ENCODE assay signal across 8 mouse cellular contexts in the genomic region with DNA sequence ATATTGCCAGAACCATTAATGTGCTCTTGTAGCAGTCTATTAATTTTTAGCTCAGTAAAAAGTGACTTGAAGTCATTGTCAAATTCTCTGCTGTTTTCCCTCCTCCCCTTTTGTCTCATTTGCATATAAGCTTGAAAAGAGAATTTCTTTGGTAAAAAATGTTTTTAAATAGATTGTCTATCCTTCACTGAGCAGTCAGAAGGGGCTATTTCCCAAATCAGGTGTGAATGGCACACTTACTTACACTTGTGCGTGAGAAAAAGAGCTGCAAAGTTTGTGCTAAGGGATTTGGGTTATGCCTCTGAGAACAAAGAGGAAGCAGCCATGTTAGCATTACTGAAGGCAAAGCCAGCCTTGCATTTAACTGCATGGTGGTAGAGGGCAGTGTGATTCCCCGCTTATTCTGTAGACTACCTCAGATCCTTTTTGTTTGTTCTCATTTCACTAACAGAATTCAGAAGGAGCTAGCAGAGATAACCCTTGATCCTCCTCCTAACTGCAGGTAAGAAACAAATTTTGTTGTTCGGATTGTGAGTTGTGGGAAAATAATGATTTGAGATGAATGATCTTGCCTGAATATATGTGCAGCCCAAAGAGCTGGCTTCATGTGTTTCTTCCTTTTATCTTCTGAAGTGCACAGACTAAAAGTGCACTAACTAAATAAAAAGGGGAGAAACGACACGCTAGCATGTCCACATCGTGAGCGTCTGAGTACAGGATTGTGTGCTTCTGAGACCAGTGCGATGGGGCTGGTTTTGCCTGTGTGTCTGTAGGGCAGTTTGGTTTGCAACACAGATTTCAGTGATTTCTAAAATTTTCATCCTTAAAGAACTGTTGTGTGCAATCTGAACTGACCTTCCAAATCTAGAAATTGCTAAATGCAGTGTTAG. TPM values are rescaled to one million over a fixed set of nuclear protein-coding genes. Genes with fewer than 3 reads are reported as not detected.
DNase-seq lines count a peak whose midpoint lies in the region; ATAC-seq and TF ChIP-seq lines count a peak whose summit lies in the region.

No protein-coding gene starts in this region.

- no peak for ATAC-seq in hindbrain, embryonic 14.5 days (ENCODE audit: low FRiP score)
- ATAC-seq in liver, postnatal 0 days, result no peak
- ATAC-seq in neural tube, embryonic 14.5 days (ENCODE audit: low read depth), result no peak

- H3K9me3 ChIP-seq in hindbrain, embryonic 14.5 days (ENCODE audit: control insufficient read depth, low read length), result no peaks in the 10 kb centered on the region
- no peaks in the 10 kb centered on the region for H3K9me3 ChIP-seq in liver, postnatal 0 days (ENCODE audit: low read length)
- H3K9me3 ChIP-seq in neural tube, embryonic 14.5 days (ENCODE audit: control insufficient read depth, low read length), result no peaks in the 10 kb centered on the region

- H3K36me3 ChIP-seq in hindbrain, embryonic 14.5 days (replicated peaks; ENCODE audit: control insufficient read depth, insufficient read depth), result peaks cover 8% of the 10 kb centered on the region
- H3K36me3 ChIP-seq in liver, postnatal 0 days (replicated peaks; ENCODE audit: insufficient read depth, low read length), result 0 out of 2 replicates have a peak, but pooled peaks cover 6% of the 10 kb centered on the region
- no peaks in the 10 kb centered on the region; the same call in none of the 2 replicates for H3K36me3 ChIP-seq in neural tube, embryonic 14.5 days (ENCODE audit: control insufficient read depth, insufficient read depth, low read length)

- peak overlapping the region; percentile 98 for H3K9ac ChIP-seq in hindbrain, embryonic 14.5 days
- H3K9ac ChIP-seq in liver, postnatal 0 days (replicated peaks), result 0 out of 2 replicates have a peak overlapping the region, but pooled peaks have one; percentile 3
- H3K9ac ChIP-seq in neural tube, embryonic 14.5 days (replicated peaks; ENCODE audit: low read depth, low read length), result peak overlapping the region; percentile 98

- WGBS in cerebellum, adult 2 months, result 9% methylated on average over 8 of the region's 8 CpGs
- 12% methylated on average over 8 of the region's 8 CpGs for WGBS in hindbrain, embryonic 14.5 days
- WGBS in liver, postnatal 0 days (ENCODE audit: insufficient replicate concordance), result 46% methylated on average over 8 of the region's 8 CpGs
- 10% methylated on average over 8 of the region's 8 CpGs for WGBS in neural tube, embryonic 14.5 days

- H3K4me2 ChIP-seq in hindbrain, embryonic 14.5 days (replicated peaks), result peak overlapping the region; percentile 93
- H3K4me2 ChIP-seq in liver, postnatal 0 days (ENCODE audit: low read depth, low read length), result peak overlapping the region; percentile 18
- peak overlapping the region; percentile 86 for H3K4me2 ChIP-seq in neural tube, embryonic 14.5 days (ENCODE audit: low read depth, low read length)

- TF ChIP-seq POLR2A in cerebellum, adult 2 months (IDR thresholded peaks at IDR 0.05; ENCODE audit: borderline replicate concordance, insufficient read depth, low read length), result no peak
- no peak for TF ChIP-seq POLR2A in embryonic fibroblast, embryonic 13.5 days (IDR thresholded peaks at IDR 0.05; ENCODE audit: low read depth, low read length)

- no peak for TF ChIP-seq EP300 in liver, postnatal 0 days (IDR thresholded peaks at IDR 0.05; ENCODE audit: low read depth)

- H3K4me3 ChIP-seq in cerebellum, adult 2 months (replicated peaks; ENCODE audit: insufficient read depth, low read depth, low read length), result peak overlapping the region; percentile 85
- peak overlapping the region; percentile 9 for H3K4me3 ChIP-seq in embryonic fibroblast, embryonic 13.5 days (ENCODE audit: insufficient read depth, low read length)
- H3K4me3 ChIP-seq in hindbrain, embryonic 14.5 days (replicated peaks; ENCODE audit: low read length), result peak overlapping the region; percentile 79
- H3K4me3 ChIP-seq in liver, postnatal 0 days (ENCODE audit: low read depth, low read length), result no peak overlapping the region
- H3K4me3 ChIP-seq in neural tube, embryonic 14.5 days (ENCODE audit: low read depth, low read length), result peak overlapping the region; percentile 78

- H3K27ac ChIP-seq in cerebellum, adult 2 months (ENCODE audit: insufficient read depth, low read length), result peak overlapping the region; percentile 71
- no peak overlapping the region for H3K27ac ChIP-seq in embryonic fibroblast, embryonic 13.5 days (ENCODE audit: insufficient read depth, low read length)
- H3K27ac ChIP-seq in hindbrain, embryonic 14.5 days, result peak overlapping the region; percentile 99
- no peak overlapping the region for H3K27ac ChIP-seq in liver, postnatal 0 days (ENCODE audit: low read depth)
- peak overlapping the region; percentile 83 for H3K27ac ChIP-seq in neural tube, embryonic 14.5 days (ENCODE audit: low read depth, low read length)

- TF ChIP-seq CTCF in cerebellum, adult 2 months (IDR thresholded peaks at IDR 0.05; ENCODE audit: borderline replicate concordance, insufficient read depth, low read depth, low read length), result no peak
- no peak for TF ChIP-seq CTCF in embryonic fibroblast, embryonic 13.5 days (IDR thresholded peaks at IDR 0.05; ENCODE audit: borderline replicate concordance, insufficient read depth, low read length)
- peak; percentile 37 for TF ChIP-seq CTCF in liver, postnatal 0 days (IDR thresholded peaks at IDR 0.05; ENCODE audit: low read depth)

- peak in 1 of 2 experiments; percentile 63 for DNase-seq in cerebellum, adult 2 months
- no peak for DNase-seq in cerebellum, adult 11-12 months
- DNase-seq in ES-CJ7 (ENCODE audit: low read depth, low spot score), result peak; percentile 21
- peak; percentile 63 for DNase-seq in hindbrain, embryonic 14.5 days (ENCODE audit: low spot score)
- DNase-seq in liver, postnatal 0 days, result no peak
- no peak for DNase-seq in ovary, postnatal 10 days (ENCODE audit: low spot score)

- H3K27me3 ChIP-seq in cerebellum, adult 2 months (ENCODE audit: control insufficient read depth, insufficient read depth, low read length), result no peaks in the 10 kb centered on the region
- H3K27me3 ChIP-seq in hindbrain, embryonic 14.5 days (ENCODE audit: control insufficient read depth, insufficient read depth, low read length), result no peaks in the 10 kb centered on the region
- no peaks in the 10 kb centered on the region for H3K27me3 ChIP-seq in liver, postnatal 0 days (ENCODE audit: insufficient read depth, low read length)
- H3K27me3 ChIP-seq in neural tube, embryonic 14.5 days (ENCODE audit: control insufficient read depth, insufficient read depth, low read length), result peaks cover 3% of the 10 kb centered on the region; the same call in 1 of the 2 replicates

- H3K4me1 ChIP-seq in cerebellum, adult 2 months (ENCODE audit: control insufficient read depth, insufficient read depth, low read length), result peaks cover 7% of the 10 kb centered on the region; the same call in 1 of the 2 replicates
- 0 out of 2 replicates have a peak, but pooled peaks cover 4% of the 10 kb centered on the region for H3K4me1 ChIP-seq in embryonic fibroblast, embryonic 13.5 days (ENCODE audit: control insufficient read depth, insufficient read depth, low read length)
- H3K4me1 ChIP-seq in hindbrain, embryonic 14.5 days (replicated peaks; ENCODE audit: control insufficient read depth, insufficient read depth, low read length), result peaks cover 42% of the 10 kb centered on the region
- H3K4me1 ChIP-seq in liver, postnatal 0 days (ENCODE audit: insufficient read depth), result peaks cover 23% of the 10 kb centered on the region
- peaks cover 36% of the 10 kb centered on the region for H3K4me1 ChIP-seq in neural tube, embryonic 14.5 days (ENCODE audit: control insufficient read depth, insufficient read depth, low read length)

RNA-seq across cellular contexts. Expression of gene Ube2e3, which starts 4.3 kb away (rescaled TPM):
- polyA plus RNA-seq in cerebellum, adult 2 months (2012; rRNA removed), result 83.9 and 92.9 TPM in 2 replicates
- 76.1 and 92.7 TPM in 2 replicates for polyA plus RNA-seq in embryonic fibroblast, embryonic 13.5 days (2011; ENCODE audit: insufficient read length, low read depth, missing spikeins)
- 293 and 295 TPM in 2 replicates for polyA plus RNA-seq in hindbrain, embryonic 14.5 days (2014; fragmentation: Nextera tagmentation; extraction: Ambion mirVana)
- 46.8 and 49.6 TPM in 2 replicates for polyA plus RNA-seq in liver, postnatal 0 days (2015; fragmentation: Nextera tagmentation; extraction: Ambion mirVana)
- polyA plus RNA-seq in neural tube, embryonic 14.5 days (2014; fragmentation: Nextera tagmentation; extraction: Ambion mirVana), result 296 and 322 TPM in 2 replicates

Comparison
In these comparisons a context has a peak if more than half of its experiments do, and no peak if none do; other contexts are left out.
1. DNase-seq: peak in ES-CJ7 (single experiment) and hindbrain, embryonic 14.5 days (single experiment); none in cerebellum, adult 11-12 months (single experiment), liver, postnatal 0 days (single experiment) and ovary, postnatal 10 days (single experiment).
2. H3K27ac ChIP-seq: peak in cerebellum, adult 2 months (single experiment), hindbrain, embryonic 14.5 days (single experiment) and neural tube, embryonic 14.5 days (single experiment); none in embryonic fibroblast, embryonic 13.5 days (single experiment) and liver, postnatal 0 days (single experiment).
3. H3K4me2 ChIP-seq: peak in every context shown above with its lines; median percentile 93 in hindbrain, embryonic 14.5 days; 86 in neural tube, embryonic 14.5 days; 18 in liver, postnatal 0 days.
4. H3K9ac ChIP-seq: peak in every context shown above with its lines; median percentile 98 in hindbrain, embryonic 14.5 days; 98 in neural tube, embryonic 14.5 days; 3 in liver, postnatal 0 days.